Mouse (Mus musculus): ENCODE results near the gene Zfp933.
"Not testable (repeated sequence)": the region's sequence is repeated elsewhere in the genome, so short reads cannot be mapped to it uniquely, and the experiment has no call there.

Zfp933 gene

DNA sequence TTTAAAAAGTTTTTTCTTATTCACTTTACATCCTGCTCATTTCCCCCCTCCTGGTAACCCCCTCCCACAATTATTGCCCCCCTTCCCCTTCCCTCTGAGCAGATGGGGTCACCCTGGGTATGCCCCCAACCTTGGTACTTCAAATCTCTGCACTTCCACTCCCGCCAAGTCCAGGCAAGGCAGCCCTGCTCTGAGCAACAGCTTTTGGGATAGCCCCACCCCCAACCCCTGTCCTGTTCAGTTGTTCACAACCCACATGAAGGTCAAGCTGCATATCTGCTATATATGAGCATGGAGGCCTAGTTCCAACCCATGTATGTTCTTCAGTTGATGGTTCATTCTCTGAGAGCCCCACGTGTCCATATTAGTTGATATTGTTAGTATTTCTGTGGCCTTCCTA is 2.6 kb upstream of the Zfp933 start:
- no peak for DNase-seq

GRCm38 (mm10) chr4:147848584-147848991 is 422 bp upstream of the Zfp933 start:
- no peak for DNase-seq

GRCm38 (mm10) chr4:147842871-147843270 is 5.3 kb downstream of the Zfp933 start:
- DNase-seq = no peak

GRCm38 (mm10) chr4:147839282-147839681 is 8.9 kb downstream of the Zfp933 start:
- not testable (repeated sequence) for DNase-seq

DNA sequence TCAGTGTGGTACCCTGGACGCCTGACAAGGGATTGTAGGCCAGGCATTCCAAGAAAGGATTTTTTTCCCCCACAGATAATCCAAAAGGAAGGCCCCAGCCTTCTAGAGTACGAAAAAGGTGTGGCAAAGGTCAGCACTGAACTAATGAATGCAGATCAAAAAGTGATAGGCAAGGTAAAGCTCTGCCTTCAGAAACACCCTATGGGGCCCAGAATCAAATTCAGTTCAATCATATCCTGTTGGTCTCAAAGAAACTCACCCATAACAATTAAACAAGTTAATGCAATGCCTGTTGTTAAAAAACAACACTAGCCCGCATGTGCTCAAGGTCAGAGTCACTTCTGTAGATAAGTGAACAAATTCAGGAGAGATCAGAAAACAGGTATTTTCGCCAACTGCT is 23.8 kb downstream of the Zfp933 start:
- no peak for DNase-seq

- DNase-seq = not testable (repeated sequence)
Observed at GRCm38 (mm10) chr4:147821414-147821813, 26.8 kb downstream of the Zfp933 start.

DNA sequence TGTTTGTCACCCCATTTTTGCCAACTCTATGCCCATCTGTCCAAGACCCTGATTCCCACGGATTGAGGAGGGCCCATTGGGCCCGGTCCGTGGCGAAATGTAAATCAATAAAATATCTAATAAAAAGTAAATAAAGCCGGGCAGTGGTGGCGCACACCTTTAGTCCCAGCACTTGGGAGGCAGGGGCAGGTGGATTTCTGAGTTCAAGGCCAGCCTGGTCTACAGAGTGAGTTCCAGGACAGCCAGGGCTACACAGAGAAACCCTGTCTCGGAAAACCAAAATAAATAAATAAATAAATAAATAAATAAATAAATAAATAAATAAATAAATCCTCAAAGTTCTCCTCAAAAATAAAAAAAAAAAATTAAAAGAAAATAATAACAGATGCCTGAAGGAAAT is 28.5 kb downstream of the Zfp933 start:
- DNase-seq = not testable (repeated sequence)

- no peak for DNase-seq
Observed at GRCm38 (mm10) chr4:147814592-147815167, 33.5 kb downstream of the Zfp933 start.

- DNase-seq = no peak
Observed at GRCm38 (mm10) chr4:147813249-147813765, 34.9 kb downstream of the Zfp933 start.

- DNase-seq = not testable (repeated sequence)
Observed at GRCm38 (mm10) chr4:147809966-147810304, 38.2 kb downstream of the Zfp933 start.

- DNase-seq = peak; percentile 70
Observed at GRCm38 (mm10) chr4:147809292-147809965, 38.7 kb downstream of the Zfp933 start, which contains the start of gene Zfp984. Gene Zfp984, minus strand, starts transcription at chr4:147809788.

DNA sequence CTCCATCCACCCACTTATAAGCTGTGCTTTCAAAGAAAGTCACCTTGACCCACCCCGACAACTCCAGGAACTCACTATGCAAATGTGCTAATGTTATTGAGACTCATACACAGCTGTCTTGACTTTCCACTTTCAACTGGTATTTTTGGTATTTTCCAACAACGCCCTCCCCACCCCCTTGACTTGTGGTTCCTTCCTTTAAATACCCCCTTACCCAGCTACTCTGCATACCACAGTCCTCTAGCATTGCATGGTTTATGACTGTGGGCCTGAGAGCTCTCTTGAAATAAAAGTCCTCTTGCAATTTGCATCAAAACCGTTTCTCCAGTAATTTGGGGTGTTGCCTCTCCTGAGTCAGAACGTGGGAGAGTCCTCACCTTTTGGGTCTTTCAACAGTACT is 39.7 kb downstream of the Zfp933 start:
- not testable (repeated sequence) for DNase-seq

DNA sequence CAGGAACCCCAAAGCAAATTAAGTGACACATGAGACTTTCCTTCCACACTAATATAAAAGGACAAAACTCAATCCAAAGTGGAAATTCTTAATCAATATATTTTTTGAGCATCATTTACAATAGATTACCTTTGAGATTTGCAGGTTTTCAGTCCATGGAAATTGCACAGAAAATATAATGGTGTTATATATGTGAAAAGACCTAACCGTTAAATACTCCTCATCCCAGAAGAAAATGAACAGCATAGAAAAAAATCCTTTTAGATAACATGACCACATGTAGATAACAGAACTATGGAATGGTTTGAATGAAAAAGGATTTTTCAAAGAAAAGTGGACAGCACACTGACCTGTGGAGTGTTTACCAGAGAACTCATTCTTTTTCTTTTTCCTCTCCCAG is 52.9 kb downstream of the Zfp933 start:
- DNase-seq = not testable (repeated sequence)

- not testable (repeated sequence) for DNase-seq
Observed at GRCm38 (mm10) chr4:147794026-147794665, 54.0 kb downstream of the Zfp933 start.

DNA sequence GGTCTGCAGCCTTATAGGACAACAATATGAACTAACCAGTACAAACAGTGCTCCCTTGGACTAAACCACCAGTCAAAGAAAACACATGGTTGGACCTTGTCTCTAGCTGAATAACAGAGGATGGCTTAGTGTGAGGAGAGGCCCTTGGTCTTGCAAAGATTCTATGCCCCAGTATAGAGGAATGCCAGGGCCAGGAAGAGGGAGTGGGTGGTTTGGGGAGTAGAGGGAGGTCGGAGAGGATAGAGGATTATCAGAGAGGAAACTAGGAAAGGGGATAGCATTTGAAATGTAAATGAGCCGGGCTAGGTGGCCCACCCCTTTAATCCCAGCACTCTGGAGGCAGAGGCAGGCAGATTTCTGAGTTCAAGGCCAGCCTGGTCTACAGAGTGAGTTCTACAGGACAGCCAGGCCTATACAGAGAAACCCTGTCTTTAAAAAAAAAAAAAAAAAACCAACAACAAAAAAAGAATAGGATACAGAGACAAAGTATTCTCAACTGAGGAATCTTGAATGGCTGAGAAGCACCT is 54.7 kb downstream of the Zfp933 start:
- DNase-seq = not testable (repeated sequence)

- DNase-seq = not testable (repeated sequence)
Observed at GRCm38 (mm10) chr4:147791729-147792128, 56.4 kb downstream of the Zfp933 start.

All from liver (tissue).